Mouse (Mus musculus) urinary bladder, postnatal 4 days (tissue): ENCODE results near the gene Cd84.

Experiments used
- DNase-seq, 2 experiments: peaks; one replicate each; pipeline ENCODE4 v3.0.0; 2021 to 2022; ENCODE audit warnings: low spot score in 2 of 2

Gene Cd84

GRCm38 (mm10) chr1:171917305-171918039, 78.0 kb downstream of the Cd84 start, which contains the start of gene Slamf6:
TSS of gene Slamf6 (plus strand) at chr1:171917515.
- DNase-seq = no peak

GRCm38 (mm10) chr1:171918136-171918920, 78.8 kb downstream of the Cd84 start:
- DNase-seq = no peak

GRCm38 (mm10) chr1:171919193-171919592, 79.7 kb downstream of the Cd84 start:
- no peak for DNase-seq

- no peak for DNase-seq
Measured at GRCm38 (mm10) chr1:171919901-171920510, 80.5 kb downstream of the Cd84 start.

- no peak for DNase-seq
Measured at GRCm38 (mm10) chr1:171920989-171921621, 81.6 kb downstream of the Cd84 start.

- DNase-seq = no peak
Measured at GRCm38 (mm10) chr1:171921641-171922040, 82.1 kb downstream of the Cd84 start.

GRCm38 (mm10) chr1:171922844-171923243, 83.3 kb downstream of the Cd84 start:
- no peak for DNase-seq

- no peak for DNase-seq
Measured at GRCm38 (mm10) chr1:171924900-171925299, 85.4 kb downstream of the Cd84 start.

GRCm38 (mm10) chr1:171933851-171934250, 94.4 kb downstream of the Cd84 start:
- DNase-seq = no peak

GRCm38 (mm10) chr1:171938952-171939948, 99.8 kb downstream of the Cd84 start:
- no peak for DNase-seq
